Mouse (Mus musculus) left cerebral cortex, adult 2 months (tissue): ENCODE measurements at regions not wholly inside any gene's neighbourhood (a gene's known extent, or its start where the extent isn't known, plus 50 kb on each side); places are given as distances from the start of the nearest gene placed in this dataset.
A peak's percentile ranks its signal among the peaks of the same experiment; 100 is the strongest.

ENCODE experiments used
- DNase-seq, 2 experiments: peaks; one replicate each; pipeline ENCODE4 v3.0.0; 2021 to 2022; ENCODE audit warnings: low spot score in 2 of 2, mixed read lengths in 1 of 2; ENCODE audit errors: extremely low spot score in 1 of 2
- H3K27ac ChIP-seq: fragments of 200-600 bp; 2 replicates; pipeline ENCODE4 v1.8.1; 2022
- H3K4me3 ChIP-seq: fragments of 200-600 bp; 2 replicates; pipeline ENCODE4 v1.8.1; 2022
- CTCF ChIP-seq: fragments of 200-600 bp; IDR thresholded peaks from 2 replicates; pipeline ENCODE4 v1.8.1; 2022; ENCODE audit warnings: antibody characterized with exemption, mild to moderate bottlenecking, moderate library complexity
- intact Hi-C: fragments of 180-260 bp; cut with DNase I; formaldehyde crosslinking; loops from one replicate; pipeline ENCODE4 v1.15.1; 2025

DNA sequence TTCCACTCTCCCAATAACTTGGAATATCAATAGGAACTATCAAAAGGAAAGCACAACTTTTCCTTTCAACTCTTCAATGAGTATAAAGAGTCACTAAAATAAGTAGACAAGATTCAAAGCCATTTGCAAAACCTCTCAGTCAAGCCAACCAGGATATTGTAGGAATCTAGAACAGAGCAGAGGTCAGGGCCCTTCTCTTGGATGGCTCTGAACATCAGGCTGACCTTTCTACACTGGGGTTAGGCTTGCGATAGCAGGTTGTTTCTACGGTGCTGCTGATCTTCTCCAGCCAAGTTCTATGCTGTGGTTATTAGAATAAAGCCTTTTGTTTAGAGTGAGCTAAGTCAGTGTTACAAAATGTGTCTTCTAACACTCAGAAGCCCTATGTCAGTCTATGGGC, 658.6 kb downstream of the Ofcc1 start:
- TF ChIP-seq CTCF = no peak
- no peak for DNase-seq
- H3K27ac ChIP-seq = no peak overlapping the region
- intact Hi-C loops = no loop called here
- no peak overlapping the region for H3K4me3 ChIP-seq

DNA sequence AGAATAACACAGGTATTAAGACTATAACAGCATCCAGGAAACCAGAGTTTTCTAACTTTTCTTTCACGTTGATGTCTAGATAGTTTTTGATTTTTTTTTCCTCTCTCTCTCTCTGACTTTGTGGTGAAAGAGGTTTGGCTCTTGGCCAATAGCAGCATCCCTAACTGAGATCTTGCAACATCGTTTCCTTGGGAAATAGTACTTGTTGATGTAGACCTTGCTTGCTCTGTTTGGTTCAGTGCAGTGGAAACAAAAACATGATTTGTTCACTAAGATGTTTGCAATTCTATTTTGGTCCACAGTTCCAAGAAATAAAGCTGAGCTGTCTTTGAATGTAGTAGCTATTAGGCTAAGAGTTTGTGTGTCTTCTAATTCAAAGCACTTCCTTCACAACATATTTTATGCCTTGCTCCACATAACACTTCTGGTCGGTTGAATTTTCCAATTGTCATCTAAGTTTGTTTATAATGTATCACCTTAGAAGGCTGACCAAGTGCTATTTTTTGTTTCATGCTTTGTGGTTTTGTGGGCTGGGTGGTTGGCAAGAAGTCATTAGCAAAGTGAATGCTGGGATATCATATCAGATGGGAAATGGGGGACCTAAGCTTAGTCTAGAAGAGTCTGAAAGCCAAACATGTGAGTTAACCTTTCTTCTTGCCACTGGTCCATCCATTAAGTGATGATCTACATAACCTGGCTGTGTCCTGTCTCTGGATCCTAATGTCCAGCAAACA, 669.8 kb downstream of the Ofcc1 start:
- Histone ChIP-seq H3K27ac (no peak overlapping the region), H3K4me3 (no peak overlapping the region)
- DNase-seq = no peak
- no peak for TF ChIP-seq CTCF
- intact Hi-C loops = no loop called here

- intact Hi-C loops = no loop called here
- Histone ChIP-seq H3K4me3 (no peak overlapping the region), H3K27ac (no peak overlapping the region)
- DNase-seq = no peak
- TF ChIP-seq CTCF = no peak
Measured at GRCm38 (mm10) chr13:39664548-39664947, 696.7 kb downstream of the Ofcc1 start.

DNA sequence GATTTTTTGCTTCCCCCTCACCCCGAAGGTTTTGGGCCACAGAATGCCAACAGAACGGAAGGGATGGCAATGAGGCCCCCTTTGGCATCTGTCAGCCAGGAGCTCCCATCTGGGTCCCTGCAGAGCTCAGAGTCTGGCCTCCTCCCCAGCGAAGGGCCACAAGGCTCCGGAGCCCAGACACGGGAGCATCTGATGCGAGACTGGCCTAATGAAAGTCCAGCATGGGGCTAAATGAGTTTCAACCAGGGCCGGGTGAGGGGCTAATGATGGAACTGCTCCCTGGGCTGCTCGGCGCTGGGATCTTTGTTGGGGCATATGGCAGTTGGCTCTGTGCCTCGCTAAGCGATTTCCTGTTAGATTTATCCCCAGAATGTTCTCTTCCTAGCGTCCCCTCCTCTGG, 688.8 kb upstream of the Slc35b3 start:
- DNase-seq = no peak
- TF ChIP-seq CTCF = no peak
- Histone ChIP-seq H3K27ac (no peak overlapping the region), H3K4me3 (no peak overlapping the region)
- intact Hi-C loops = loop anchor here (5.0 to 10.0 kb wide), 2 partner anchors 465 to 1083 kb away; no protein-coding TSS in a partner anchor

DNA sequence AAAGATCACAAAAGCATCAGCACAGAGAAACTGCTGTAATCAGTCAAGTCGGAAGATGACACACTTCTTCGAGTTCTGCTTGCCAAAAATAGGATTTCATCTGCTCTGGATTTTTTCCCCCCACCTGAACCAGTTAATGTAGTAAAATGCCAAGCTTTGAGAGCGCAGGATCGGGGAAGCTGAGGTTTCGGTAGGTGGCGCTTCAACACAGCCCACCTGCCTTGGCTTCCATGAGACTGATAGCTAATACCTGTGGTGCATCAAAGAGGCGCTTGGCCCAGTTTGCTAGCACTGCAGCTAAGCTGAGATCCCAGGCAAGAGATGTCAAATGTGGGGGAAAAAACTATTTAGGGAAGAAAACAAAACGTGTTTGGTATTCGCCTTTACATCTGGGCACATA, 686.7 kb upstream of the Slc35b3 start:
- Histone ChIP-seq H3K27ac (no peak overlapping the region), H3K4me3 (no peak overlapping the region)
- peak; percentile 78 for TF ChIP-seq CTCF
- DNase-seq = peak; percentile 60 to 68
- intact Hi-C loops = loop anchor here (1.0 to 10.0 kb wide), 3 partner anchors 463 to 1102 kb away; no protein-coding TSS in a partner anchor

GRCm38 (mm10) chr13:39631506-39632132, 670.9 kb upstream of the Slc35b3 start:
- DNase-seq = peak in 1 of 2 experiments; percentile 13
- no peak for TF ChIP-seq CTCF
- Histone ChIP-seq H3K27ac (no peak overlapping the region), H3K4me3 (no peak overlapping the region)
- intact Hi-C loops = no loop called here
